Mouse (Mus musculus) spleen, adult 18-20 months (tissue): ENCODE data around the gene Zfp541.

Experiments
- DNase-seq, 2 experiments: peaks; one replicate each; pipeline ENCODE4 v3.0.0; 2022; ENCODE audit warnings: mixed read lengths in 2 of 2

Zfp541 gene

DNA sequence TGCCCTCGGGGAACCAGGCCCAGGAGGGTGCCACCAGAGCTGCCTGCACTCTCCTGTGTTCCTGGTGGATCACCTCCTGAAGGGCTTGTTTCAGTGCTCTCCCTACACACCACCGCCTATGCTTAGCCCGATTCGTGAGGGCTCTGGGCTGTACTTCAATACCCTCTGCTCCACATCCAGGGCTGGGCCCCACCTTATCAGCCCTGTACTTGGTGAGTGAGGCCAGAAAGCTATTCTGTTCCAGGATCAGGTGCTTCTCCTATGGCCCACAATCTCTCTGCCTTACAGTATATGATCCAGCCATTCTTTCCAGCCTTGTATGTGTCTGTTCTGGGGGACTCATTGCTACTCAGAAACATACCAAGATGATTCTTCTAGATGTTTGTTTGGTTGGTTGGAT lies 21.7 kb downstream of the Zfp541 start:
- DNase-seq = no peak

DNA sequence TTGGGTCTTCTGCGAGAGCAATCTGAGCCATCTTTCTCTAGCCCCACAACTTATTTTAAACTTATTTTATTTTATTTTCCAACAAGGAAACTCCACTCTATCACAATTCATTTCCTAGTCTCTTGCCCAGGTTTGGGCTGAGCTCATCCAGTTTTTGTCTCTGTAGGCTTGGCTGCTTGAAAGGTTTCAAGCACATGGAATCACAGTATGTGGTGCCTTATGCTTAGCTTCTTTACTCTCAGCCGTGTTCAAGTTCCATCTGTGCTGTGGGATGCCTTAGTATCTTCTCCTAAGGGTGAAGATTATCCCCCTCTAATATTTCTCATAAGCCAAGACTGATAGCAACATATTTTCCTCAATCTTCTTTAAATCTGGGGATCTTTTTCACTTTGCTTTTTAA lies 26.0 kb downstream of the Zfp541 start:
- DNase-seq = no peak

DNA sequence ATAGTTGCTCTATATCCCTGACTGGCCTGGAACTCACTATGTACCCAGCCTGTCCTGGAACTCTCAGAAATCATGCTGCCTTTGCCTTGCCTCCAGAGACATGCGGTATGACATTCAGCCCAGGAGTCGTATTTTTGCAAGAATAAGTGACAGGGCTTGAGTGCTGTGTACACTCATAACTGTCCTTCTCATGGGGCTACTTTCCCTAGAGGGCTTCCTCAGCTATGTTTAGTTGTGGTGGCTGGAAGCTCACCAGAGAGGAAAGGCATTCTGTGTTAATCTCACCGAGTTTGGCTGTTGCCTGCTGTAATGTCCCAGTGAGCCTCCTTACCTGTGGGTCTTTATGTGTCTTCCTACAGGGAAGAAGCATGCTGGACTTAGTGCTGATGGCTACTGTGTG lies 33.0 kb downstream of the Zfp541 start:
- no peak for DNase-seq

DNA sequence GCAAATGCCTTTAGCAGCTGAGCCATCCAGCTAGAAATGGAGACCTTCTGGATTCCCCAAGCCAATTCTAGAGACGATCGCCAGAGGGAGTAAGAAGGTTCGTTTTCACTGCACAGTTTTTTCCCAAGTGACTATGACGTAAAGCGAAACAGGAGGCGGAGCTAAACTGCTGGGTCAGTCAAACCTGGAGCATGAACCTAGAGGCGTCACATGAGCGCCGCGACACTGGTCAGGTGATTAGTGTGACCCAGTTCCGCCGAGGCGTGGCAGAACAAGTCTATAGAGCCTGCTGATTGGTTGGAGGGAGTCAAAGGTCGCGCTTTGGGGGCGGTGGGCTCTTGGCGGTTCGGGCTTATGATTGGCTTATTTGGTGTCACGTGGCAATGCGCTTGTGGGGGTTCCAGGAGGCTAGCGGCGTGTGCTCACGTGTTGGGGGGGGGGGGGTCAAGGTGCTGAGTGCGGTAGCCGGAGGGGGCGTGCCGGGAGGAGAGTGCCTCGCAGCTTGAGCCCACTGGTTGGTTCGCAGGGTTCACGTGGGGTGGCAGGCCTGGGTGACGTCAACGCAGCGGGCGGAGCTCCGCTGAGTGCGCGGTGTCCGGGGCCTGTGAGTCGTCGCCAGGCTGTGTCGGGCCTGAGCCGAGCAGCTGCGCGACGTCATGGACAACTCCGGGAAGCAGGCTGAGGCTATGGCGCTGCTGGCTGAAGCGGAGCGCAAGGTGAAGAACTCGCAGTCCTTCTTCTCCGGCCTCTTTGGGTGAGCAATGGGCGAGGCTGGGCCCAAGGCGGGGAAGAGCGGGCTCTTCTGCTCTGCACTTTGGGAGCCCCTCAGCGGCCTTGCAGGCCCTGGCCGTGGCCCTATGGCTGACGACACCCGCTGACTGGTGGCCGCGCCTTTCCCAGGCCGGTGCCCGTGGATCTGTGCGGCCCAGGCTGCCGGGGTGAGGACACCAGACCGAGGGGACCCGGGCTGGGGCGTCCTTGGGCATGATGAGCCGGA lies 36.7 kb downstream of the Zfp541 start, which contains the start of gene Napa:
Gene Napa, plus strand, starts transcription at position 438 of the 997 bp plus-strand sequence.
- peak; percentile 94 to 97 for DNase-seq

DNA sequence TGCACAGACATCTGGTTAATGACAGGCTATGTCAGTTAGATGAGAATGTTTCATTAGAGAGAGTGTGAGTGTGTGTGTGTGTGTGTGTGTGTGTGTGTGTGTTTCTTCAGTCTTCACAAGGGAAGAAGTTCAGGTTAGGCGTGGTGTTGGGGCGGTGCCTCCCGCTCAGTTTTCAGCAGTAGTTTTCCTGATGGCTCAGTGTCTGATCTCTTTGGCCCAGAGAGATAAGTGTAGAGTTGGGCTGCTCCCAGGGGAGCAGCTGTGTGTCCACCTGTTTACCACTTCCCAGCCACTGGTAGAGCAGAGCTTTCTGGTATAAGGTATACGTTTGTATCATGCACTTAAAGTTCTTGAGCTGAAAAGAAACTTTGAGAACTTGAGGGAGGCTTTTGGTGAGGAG lies 38.3 kb downstream of the Zfp541 start:
- DNase-seq = no peak

DNA sequence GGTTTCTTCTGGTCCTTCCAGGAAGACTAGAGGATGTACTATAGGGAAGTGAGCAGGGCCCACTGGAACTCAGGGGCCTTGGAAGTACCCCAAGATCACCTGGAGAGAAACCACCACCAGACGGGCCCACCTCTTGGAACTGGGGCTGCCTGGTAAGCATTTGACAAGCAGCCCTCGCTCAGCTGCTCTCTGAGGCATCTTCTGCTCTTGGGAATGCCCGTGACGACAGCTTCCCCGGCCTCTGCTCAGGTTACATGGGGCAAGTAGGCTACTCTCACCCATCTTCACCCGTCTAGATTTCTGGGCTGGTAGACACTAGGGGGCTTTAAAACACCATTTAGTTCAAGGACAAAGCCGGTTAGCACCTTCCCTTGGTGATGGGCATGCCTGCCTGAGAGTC lies 39.5 kb downstream of the Zfp541 start:
- DNase-seq = no peak

DNA sequence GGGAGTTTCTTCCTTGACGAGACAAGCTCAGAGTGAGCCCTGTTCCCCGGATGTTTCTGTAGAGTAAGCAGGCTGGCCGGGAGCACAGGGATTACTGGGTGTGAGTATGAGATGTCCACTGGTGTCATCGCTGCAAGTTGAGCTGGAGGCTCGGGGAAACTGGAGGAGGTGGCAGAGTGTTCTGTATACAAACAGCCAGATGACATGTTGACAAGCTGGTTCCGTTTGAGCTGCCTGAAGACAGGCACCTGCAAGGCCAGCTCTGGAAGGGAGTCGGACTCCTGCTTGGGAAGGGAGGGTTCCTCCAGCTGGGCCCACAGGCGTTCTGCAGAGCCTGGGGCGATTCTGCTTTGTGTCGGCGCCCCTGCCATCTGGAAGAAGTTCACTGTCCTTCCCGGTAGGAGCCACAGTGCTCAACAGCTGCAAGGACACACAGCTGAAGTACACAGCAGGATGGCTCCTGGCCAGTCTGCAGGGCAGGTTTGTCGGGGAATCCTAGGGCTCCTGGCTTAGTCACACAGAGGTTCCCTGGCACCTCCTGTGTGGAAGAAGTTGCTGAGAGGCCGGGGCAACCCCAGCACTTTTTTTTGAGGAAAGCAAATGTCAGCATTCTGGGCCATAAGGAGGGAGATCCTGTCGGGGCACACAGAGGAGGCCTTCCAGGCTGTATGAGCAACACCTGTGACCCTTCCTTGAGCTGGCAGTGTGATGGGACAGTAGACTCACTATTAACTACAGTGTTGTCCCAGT lies 40.3 kb downstream of the Zfp541 start:
- no peak for DNase-seq

DNA sequence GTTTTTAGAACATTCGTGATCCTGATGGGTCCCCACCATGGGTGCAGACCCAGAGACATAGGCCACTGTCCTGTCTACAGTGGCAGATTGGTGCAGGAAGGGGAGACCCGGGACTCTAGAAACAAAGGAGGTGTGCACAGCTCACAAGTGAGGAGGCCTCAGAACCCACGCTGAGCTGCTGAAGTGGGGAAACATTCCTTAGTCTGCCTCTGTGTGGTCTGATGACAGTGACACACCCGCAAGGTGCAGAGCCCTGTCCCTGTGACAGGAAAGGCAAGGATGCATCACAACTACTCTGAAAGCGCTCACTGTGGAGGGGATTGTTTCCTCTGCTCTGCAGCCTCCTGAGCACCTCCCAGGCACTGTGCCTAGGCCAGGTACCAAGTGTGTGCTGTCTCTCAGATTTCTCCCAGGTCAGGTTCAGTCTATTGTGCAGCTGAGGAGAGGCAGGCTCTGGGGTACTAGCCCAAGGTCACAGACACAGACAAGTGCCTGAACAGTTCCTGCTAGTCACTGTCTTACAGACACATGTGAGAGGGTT lies 41.1 kb downstream of the Zfp541 start:
- DNase-seq = no peak

DNA sequence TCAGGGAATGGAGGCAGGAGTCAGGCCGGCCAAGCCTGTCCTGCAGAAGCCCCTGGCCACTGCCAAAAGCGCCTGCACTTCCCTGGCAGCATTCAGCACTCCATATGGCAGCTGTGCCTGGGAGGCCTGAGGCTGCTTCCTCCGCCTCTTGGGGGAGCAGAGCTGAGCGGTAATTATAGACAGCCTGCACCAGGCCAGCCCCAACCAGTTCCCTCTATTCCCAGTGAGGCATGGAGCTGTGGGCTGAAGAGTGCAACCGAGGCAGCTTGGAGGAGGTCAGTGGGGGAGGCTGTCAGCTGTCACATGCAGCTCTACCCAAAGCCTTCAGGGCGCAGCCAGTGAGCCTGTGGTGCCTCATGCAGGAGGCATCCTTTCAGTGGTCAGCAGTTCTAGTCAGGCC lies 42.1 kb downstream of the Zfp541 start:
- no peak for DNase-seq

DNA sequence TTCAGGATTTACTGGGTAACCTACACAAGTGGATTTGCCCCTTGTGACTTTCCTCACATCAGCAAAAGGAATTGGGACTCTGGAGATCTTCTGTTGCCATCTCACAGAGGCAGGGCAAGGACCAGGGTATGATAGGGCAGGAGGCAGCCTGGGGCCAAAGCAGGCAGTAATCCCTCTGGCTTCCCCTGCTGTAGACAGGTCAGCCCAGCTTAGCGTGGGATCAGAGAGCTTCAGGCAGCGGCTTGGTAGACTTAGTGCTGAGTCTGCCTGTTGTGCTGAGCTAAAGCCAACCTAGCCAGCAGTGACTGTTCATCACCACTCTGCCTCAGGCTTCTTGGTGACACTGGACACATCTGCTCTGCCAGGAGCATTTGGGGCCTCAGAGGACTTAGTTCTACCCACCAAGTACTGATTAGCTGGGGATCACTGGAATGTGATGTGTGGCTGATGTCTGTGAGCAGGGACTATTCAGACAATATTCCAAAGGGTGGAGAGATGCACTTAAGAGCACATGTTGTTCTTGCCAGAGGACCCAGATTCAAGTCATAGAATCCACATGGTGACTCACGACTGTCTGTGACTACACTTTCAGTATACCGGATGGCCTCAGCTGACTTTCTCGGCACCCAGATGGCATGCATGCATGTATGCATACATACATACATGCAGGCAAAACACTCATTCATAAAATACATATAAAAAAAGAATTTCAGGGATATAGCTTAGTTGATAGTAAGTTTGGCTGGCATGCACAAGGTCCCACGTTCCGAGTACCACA lies 43.2 kb downstream of the Zfp541 start:
- DNase-seq = no peak

DNA sequence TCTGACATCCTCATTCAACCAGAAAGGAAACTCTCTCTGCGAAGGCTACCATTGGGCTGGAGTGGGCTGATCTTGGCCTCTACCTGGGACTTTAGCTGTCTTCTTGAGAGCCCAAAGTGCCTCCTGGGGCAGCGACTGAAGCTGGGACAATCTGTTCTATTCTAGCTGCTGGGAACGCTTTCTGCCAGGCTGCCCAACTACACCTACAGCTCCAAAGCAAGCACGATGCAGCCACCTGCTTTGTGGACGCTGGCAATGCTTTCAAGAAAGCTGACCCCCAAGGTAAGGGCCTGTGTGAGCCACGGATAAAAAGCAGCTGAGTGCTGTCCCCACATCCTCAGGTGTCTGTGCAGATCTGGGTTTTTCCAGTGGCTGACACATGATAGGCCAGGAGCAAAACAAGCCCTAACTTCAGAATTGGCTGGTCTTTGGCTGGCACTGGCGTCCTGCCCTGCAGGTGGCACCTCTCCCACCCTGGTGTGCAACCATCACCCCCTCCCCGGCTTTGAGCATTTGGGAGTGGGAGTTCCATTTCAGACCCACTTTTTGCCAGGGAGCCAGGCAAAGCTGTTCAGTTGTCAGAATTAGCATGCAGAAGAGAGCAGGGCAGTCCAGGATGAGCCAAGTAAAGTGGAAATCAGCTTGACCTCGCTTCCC lies 47.4 kb downstream of the Zfp541 start:
- no peak for DNase-seq

DNA sequence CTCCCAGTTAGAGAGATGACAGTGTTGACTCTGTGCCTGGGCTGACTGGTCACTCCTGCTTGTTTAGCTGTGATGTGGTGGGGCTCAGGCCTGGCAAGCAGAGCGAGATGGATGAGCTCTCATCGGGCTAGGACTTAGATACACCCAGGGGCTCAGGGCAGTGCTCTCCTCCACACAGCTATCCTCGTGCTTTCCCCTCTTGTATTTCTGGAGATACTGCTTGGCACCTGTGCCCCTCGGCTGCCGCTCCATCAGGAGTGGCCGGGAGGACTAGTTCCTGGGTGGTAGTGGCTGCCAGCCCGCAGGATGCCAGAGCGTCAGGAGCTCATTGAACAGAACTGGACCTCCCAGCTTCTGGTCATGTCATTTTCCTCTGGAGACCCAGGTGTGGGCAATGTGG lies 48.5 kb downstream of the Zfp541 start:
- no peak for DNase-seq

DNA sequence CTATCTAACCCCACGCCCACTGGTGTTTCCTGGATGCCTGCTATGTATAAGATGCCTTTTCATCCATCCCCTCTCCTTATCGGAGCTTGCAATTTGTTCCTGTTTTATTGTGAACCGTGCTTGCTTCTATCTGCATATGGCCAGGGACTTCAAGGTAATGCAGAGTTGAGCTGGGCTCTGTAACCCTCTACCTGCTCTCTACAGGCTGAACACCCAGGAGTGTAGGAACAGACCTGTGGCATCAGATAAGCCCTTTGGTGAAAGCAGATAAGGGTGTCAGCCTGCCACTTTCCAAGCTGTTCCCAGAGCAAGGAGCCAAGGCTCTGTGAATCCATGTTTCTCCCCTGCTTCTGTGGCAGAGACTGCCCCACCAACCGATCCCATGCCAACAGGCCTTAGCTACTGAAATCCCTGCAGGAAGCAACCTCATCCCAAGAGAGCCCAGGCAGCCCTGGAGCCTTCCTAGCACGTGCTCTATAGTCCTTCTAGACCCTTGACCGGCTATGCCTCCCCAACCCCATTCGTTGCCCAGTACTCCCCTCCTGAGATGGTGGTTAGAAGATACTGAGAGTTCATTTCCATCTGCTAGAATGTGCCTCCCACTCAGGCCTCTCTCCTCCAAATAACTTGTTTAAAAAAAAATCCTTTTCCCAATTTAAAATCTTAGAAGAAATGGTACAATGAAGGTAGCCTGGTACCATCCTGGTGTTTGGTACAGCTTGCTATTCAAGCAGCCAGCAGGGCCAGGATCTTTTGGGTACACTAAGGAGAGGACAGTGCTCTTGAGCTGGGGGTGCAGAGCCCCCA lies 49.9 kb downstream of the Zfp541 start:
- no peak for DNase-seq

DNA sequence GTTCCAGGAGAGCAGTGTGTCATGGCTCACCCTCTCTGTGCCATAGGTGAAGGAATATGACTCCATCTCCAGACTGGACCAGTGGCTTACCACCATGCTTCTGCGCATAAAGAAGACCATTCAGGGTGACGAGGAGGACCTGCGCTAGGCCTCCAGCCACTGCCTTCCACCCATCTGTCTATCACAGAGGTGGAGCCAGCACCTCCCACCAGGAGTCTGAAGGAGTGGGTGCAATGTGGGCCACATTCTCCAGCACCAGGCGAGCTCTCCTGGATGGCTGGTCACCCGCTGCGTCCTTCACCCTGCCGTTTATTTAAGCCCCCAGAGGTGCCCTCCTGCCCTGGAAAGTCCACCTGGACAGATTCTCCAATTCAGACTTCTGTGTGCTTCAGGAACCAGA lies 54.8 kb downstream of the Zfp541 start:
- DNase-seq = no peak

DNA sequence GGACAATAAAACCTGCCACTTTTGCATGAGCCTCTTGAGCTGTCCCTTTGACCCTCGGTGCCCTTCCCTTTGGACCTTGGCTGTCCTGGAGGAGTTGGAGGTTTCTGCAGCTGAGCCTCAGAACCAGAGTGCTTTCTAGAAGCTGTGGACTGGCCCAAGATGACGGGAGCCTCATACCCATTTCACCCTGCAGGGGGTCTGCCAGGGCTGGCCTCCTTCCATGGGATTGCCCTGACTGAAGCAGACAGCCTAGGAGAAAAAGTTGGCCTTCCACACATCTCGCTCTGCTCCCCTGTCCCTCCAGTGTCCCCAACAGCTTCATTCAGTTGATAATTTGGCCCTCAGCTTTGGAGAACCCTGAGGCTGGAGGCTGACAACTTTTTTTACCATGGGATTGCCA lies 55.5 kb downstream of the Zfp541 start:
- no peak for DNase-seq

DNA sequence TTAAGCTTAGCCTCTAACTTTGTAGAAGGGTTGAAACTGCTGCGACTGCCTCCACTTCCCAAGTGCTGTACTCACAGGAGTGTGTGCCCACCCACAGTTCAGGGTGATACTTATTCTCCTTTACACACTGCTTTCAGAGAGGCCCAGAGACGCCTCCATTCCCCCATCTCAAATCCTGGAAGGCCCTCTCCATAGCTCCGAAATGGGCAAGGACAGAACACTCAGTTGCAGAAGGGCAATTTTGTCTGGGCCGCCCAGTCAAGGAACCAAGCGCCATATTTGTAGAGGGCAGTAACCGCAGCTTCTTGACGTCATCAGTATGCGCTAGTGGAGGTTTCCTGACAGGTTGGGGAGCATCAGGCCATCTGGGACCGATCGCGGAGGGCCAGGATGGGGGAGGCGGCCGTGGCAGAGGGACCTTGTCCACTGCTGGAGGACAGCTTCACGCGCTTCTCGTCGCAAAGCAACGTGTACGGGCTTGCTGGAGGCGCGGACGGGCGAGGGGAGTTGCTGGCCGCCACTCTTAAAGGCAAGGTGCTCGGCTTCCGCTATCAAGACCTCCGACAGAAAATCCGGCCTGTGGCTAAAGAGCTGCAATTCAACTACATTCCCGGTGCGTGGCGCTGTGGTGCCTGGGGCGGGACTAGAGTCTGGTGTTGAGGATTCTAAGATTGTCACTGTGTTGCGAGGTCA lies 58.1 kb downstream of the Zfp541 start, which contains the start of gene Kptn:
Gene Kptn, plus strand, starts transcription at position 327 of the 693 bp plus-strand sequence.
- peak; percentile 75 to 86 for DNase-seq

DNA sequence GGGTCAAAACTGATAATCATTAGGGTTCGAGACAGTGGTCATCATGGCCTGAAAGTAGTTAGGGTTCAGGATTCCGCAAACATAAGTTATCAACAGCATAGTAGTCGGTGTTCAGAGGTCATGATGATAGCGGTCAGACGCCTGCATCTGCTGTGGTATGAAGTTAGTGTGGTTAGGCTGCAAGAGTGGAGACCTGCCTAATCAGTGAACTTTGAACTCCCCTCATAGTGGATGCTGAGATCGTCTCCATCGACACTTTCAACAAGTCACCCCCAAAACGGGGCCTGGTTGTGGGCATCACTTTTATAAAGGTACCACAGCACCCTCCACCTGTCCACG lies 58.6 kb downstream of the Zfp541 start:
- no peak for DNase-seq

DNA sequence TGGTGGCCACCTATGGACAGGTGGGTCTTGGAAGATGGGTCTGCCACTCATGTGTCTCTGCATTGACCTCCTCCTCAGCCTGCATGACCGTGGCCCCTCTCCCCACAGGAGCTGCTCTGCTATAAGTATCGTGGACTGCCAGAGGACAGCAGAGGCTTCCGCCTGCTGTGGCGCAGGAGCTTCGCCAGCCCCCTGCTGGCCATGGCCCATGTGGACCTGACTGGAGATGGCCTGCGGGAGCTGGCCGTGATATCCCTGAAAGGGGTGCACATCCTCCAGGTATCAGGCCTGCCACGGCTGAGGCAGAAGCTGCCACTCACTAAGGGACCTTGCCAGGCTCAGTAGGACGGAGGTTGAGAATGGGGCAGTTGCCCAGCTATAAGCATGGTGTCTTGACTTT lies 64.2 kb downstream of the Zfp541 start:
- no peak for DNase-seq

DNA sequence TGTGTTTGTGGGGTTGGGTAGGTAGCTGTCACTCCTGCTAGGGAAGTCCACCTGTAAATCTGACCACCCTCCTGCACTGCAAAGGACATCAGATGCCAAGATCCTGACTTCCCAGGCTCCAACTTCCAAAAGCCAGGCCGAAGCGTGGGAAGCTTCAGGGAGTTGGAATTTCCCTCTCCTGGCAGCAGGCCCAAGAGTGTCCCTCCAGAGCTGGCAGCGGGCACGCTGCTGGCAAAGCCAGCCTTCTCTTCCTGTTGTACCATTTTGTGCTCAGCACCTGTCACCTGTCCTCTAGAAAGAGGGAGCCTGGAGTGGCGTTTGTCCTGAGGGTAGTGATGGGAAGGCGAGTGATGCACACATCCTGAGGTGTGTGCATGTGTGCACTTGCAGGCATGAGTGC lies 66.7 kb downstream of the Zfp541 start:
- DNase-seq = no peak

DNA sequence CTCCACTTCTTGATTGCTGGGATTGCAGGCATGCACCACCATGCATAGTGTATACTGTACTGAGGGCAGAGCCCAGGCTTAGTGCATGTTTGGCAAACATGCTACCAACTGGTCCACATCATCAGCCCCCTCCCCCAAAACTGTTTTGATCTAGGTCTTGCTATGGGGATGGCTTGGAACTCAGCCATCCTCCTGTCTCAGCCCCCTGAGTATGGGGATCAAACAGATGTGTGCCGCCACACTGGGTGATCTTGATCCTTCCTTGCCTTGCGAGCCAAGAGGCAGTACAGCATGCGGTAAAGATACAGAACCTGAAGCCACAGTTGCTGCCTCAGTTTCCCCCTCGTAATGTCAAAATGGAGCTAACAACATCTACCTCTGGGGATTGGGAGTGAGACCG lies 67.3 kb downstream of the Zfp541 start:
- no peak for DNase-seq

DNA sequence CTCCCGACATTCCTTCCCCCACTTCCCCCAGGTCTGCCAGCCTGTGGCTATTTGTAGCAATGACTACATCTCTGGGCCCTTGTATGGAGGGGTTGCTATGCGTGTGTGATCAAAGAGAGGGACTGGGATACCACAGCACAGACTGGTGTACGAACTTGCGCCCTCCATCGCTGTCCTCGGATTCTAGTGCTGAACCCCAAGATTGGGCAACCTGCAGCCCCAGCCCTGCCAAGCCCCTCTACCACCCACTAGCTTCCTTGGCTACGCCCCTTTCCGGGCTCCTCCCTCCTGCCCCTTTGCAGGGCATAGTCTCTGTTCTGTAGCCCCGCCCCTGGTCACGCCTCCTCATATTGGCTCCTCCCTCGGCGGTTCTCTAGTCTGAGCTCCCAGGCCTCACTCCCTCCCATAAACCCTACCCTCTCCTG lies 67.8 kb downstream of the Zfp541 start, which contains the start of gene Slc8a2:
Gene Slc8a2, plus strand, starts transcription at position 406 of the 425 bp plus-strand sequence.
- DNase-seq = peak; percentile 25 to 45
